Mouse (Mus musculus) lung, embryonic 14.5 days (tissue): Measurements from ENCODE around the gene Kcnj14. TPM values are rescaled to one million over a fixed set of nuclear protein-coding genes. Genes with fewer than 3 reads are reported as not detected.

ENCODE experiments used
- ATAC-seq: fragments of 200-750 bp; cut with Nextera tagmentation; 2 replicates; pipeline ENCODE4 v1.8.0; 2017; ENCODE audit warnings: mild to moderate bottlenecking, moderate TSS enrichment, moderate library complexity; ENCODE audit not compliant: insufficient read depth
- DNase-seq: peaks from one replicate; pipeline ENCODE4 v3.0.0-alpha.2; 2015
- H3K27ac ChIP-seq: fragments of 300-500 bp; sonication (generic); 2 replicates; pipeline ENCODE4 v1.5.1; 2014; ENCODE audit warnings: low read depth, mild to moderate bottlenecking, moderate library complexity
- H3K27me3 ChIP-seq: fragments of 300-500 bp; sonication (generic); 2 replicates; pipeline ENCODE4 v1.6.1; 2014; ENCODE audit warnings: low read length, control low read depth; ENCODE audit not compliant: insufficient read depth
- H3K36me3 ChIP-seq: fragments of 300-500 bp; sonication (generic); 2 replicates; pipeline ENCODE4 v1.6.1; 2014; ENCODE audit warnings: control low read depth; ENCODE audit not compliant: insufficient read depth
- H3K4me1 ChIP-seq: fragments of 300-500 bp; sonication (generic); 2 replicates; pipeline ENCODE4 v1.6.1; 2014; ENCODE audit warnings: antibody characterized with exemption, control low read depth; ENCODE audit not compliant: insufficient read depth
- H3K4me2 ChIP-seq: fragments of 300-500 bp; sonication (generic); 2 replicates; pipeline ENCODE4 v1.6.1; 2014; ENCODE audit warnings: mild to moderate bottlenecking
- H3K4me3 ChIP-seq: fragments of 300-500 bp; sonication (generic); 2 replicates; pipeline ENCODE4 v1.5.1; 2014; ENCODE audit warnings: low read depth, low read length
- H3K9ac ChIP-seq: fragments of 300-500 bp; sonication (generic); 2 replicates; pipeline ENCODE4 v1.6.1; 2014
- H3K9me3 ChIP-seq: fragments of 300-500 bp; sonication (generic); 2 replicates; pipeline ENCODE4 v1.6.1; 2016; ENCODE audit warnings: low read depth, low read length, control low read depth
- CTCF ChIP-seq: IDR thresholded peaks from 2 replicates; pipeline ENCODE4 v1.5.1; 2016; ENCODE audit warnings: antibody characterized with exemption, low read depth
- WGBS: fragments of 180-500 bp; shearing (Covaris S2); extraction: QIAGEN DNeasy Blood & Tissue Kit; methylation state at CpG from one replicate; pipeline ENCODE4 v1.1.7; 2014; 5-methylcytosine and 5-hydroxymethylcytosine counted together
- polyA plus RNA-seq: library from polyadenylated mRNA; unstranded; fragments of >200 nt; fragmentation: Nextera tagmentation; extraction: Ambion mirVana; gene quantifications from 2 replicates; pipeline ENCODE4 v1.2.1, GENCODE M21; 2014

Gene Kcnj14
- polyA plus RNA-seq, 1 experiment from 2014 or later = 0.67 TPM

DNA sequence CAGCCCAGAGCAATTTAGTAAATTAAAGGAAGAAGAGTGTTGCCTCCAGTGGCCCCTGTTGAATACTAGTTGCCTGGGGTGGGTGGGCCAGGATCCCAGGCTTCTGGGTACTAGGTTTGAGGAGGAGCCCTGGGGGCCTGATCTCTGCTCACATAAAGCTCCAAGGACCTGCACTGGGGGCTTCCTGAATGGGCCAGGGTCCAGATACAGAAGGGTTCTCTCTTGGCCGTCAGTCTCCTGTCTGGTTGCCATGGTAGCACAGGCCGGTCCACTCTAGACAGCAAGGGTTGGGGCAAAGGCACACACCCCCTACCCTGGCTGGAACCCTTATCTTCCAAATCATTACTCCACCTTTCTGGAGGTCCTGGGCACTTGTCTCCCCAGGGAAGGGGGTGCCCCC is 43.3 kb upstream of the Kcnj14 start:
- H3K4me2 ChIP-seq = peak overlapping the region; percentile 86; the same call in 1 of the 2 replicates
- WGBS = 37% methylated on average over 2 of the region's 2 CpGs

DNA sequence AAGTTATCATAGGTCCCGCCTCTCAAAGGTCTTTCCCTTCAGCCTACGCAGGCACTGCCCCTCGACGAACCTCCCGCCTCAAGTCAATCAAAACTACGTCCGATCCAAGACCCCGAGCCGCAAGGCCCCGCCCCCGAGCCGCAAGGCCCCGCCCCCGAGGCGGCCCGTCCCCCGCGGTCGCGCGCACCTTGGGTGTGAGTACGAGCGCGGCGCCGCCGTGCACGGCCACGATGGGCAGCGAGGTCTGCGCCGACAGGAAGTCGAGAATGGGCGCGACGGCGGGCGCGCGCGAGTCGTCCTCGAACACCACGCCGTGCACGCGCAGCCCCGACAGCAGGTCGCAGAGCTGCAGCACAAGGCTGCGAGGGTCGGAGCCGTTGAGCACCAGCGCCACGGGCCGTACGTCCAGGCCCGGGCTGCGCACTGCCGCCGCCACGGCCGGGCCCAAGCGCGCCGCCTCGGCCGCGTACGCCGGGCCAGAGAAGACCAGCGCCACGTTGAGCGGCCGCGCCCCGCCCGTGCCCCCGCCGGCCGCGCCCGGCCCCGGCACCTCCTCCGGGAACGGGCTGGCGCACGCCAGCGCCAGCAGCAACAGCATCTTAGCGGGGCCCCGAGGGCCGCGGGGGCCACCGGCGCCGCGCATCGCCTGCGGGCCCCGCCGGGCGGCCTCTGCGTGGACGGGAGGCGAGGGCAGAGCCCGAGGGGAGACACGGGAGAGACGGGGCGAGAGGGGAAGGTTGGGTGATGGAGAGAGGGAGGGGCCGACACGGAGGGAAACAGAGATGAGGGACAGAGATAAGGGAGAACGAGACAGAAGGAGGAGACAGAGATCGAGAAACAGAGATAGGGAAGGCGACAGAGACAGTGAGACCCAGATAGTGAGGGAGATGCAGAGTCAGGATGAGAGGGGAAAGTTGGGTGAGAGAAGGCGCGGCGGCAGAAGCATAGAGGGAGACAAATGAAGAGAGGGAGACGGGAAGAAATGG is 41.6 kb upstream of the Kcnj14 start:
- Histone ChIP-seq H3K4me1 (peaks cover 3% of the 10 kb centered on the region; the same call in 1 of the 2 replicates), H3K27me3 (peaks cover 42% of the 10 kb centered on the region), H3K9ac (peak overlapping the region; percentile 85), H3K4me3 (peak overlapping the region; percentile 72), H3K36me3 (no peaks in the 10 kb centered on the region), H3K4me2 (peak overlapping the region; percentile 86), H3K9me3 (no peaks in the 10 kb centered on the region), H3K27ac (peak overlapping the region; percentile 70)
- WGBS = under 1% methylated on average over 117 of the region's 117 CpGs
- no peak for TF ChIP-seq CTCF
- ATAC-seq (peak; percentile 72), DNase-seq (peak; percentile 97)

More for the DNA sequence above, 43.3 kb upstream of the Kcnj14 start:
- Histone ChIP-seq H3K4me1 (peaks cover 3% of the 10 kb centered on the region; the same call in 1 of the 2 replicates), H3K27ac (no peak overlapping the region), H3K9ac (no peak overlapping the region), H3K9me3 (no peaks in the 10 kb centered on the region), H3K36me3 (no peaks in the 10 kb centered on the region), H3K27me3 (peaks cover 45% of the 10 kb centered on the region), H3K4me3 (no peak overlapping the region)
- no peak for TF ChIP-seq CTCF
- ATAC-seq (no peak), DNase-seq (no peak)

DNA sequence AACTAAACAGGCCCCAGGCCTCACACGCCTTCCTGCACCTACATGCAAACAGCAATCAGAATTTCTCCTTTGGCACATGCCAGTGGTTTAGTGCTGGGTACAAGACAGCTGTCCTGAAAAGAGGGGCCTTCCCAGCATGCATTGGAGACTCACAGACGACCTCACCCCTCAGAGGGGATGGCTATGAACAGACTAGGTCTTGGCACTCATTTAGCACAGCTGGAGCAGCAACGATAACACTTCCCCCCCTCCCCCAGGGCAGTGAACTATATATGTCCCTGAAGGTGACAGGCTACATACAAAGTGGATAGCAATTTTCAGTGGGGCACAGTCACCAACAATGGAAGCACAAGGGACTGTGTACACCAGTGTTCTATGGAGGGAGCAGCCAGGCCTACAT is 39.9 kb upstream of the Kcnj14 start:
- Histone ChIP-seq H3K4me3 (no peak overlapping the region), H3K4me2 (no peak overlapping the region), H3K27ac (no peak overlapping the region), H3K9me3 (no peaks in the 10 kb centered on the region), H3K27me3 (peaks cover 24% of the 10 kb centered on the region), H3K4me1 (0 out of 2 replicates have a peak, but pooled peaks cover 3% of the 10 kb centered on the region), H3K9ac (no peak overlapping the region), H3K36me3 (no peaks in the 10 kb centered on the region)
- no peak for TF ChIP-seq CTCF
- ATAC-seq = no peak
- DNase-seq = peak; percentile 37
- WGBS = 55% methylated on average over 3 of the region's 3 CpGs

DNA sequence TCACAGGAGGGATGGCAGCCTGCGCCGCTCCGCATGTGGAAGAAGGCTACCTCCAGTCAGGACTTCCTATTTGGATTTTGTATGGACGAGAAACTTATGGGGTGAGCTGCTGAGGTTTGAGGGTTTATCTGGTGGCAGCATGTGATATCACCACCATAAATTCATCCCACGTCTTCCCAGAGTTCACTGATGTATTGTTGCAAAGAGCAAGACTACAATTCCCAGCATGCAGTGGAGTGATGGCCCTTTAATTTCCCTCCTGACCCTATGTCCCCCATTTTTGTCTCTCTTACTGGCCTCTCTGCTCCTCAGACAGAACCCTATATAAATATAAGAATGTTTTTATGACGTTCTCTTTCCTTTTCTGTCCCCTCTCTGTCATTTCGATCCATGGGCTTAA is 38.2 kb upstream of the Kcnj14 start:
- Histone ChIP-seq H3K9ac (no peak overlapping the region), H3K27ac (no peak overlapping the region), H3K9me3 (no peaks in the 10 kb centered on the region), H3K27me3 (peaks cover 17% of the 10 kb centered on the region), H3K4me2 (no peak overlapping the region), H3K4me1 (peaks cover 6% of the 10 kb centered on the region), H3K36me3 (no peaks in the 10 kb centered on the region), H3K4me3 (no peak overlapping the region)
- ATAC-seq (no peak), DNase-seq (no peak)
- 85% methylated on average over 7 of the region's 7 CpGs for WGBS
- no peak for TF ChIP-seq CTCF

DNA sequence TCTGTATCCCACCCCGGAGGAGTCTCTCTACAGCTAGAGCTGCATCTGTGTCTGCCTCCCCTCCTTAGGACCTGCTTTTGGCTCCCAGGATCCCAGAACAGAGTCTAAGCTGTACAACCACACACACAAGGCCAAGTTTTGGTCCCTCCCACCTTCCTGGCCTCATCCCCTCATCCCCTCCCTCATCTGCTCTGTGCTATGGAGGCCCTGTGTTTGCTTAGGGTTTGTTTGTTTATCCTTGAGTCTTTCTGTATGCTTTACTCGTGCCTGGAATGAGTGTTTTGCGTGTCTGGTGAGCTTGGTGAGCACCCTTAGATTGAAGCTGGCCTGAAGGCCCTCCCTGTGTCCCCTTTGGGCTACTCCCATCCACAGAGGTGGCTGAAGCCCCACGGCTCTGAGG is 34.4 kb upstream of the Kcnj14 start:
- H3K4me2 ChIP-seq = no peak overlapping the region
- 0 out of 2 replicates have a peak overlapping the region, but pooled peaks have one; percentile 52 for H3K27ac ChIP-seq
- H3K9me3 ChIP-seq = no peaks in the 10 kb centered on the region
- H3K4me1 ChIP-seq = peaks cover 15% of the 10 kb centered on the region
- no peak for TF ChIP-seq CTCF
- no peaks in the 10 kb centered on the region for H3K36me3 ChIP-seq
- H3K4me3 ChIP-seq = no peak overlapping the region
- 38% methylated on average over 4 of the region's 4 CpGs for WGBS
- DNase-seq (peak; percentile 41), ATAC-seq (peak; percentile 35; the same call in 1 of the 2 replicates)
- H3K27me3 ChIP-seq = peaks cover 19% of the 10 kb centered on the region
- no peak overlapping the region for H3K9ac ChIP-seq

DNA sequence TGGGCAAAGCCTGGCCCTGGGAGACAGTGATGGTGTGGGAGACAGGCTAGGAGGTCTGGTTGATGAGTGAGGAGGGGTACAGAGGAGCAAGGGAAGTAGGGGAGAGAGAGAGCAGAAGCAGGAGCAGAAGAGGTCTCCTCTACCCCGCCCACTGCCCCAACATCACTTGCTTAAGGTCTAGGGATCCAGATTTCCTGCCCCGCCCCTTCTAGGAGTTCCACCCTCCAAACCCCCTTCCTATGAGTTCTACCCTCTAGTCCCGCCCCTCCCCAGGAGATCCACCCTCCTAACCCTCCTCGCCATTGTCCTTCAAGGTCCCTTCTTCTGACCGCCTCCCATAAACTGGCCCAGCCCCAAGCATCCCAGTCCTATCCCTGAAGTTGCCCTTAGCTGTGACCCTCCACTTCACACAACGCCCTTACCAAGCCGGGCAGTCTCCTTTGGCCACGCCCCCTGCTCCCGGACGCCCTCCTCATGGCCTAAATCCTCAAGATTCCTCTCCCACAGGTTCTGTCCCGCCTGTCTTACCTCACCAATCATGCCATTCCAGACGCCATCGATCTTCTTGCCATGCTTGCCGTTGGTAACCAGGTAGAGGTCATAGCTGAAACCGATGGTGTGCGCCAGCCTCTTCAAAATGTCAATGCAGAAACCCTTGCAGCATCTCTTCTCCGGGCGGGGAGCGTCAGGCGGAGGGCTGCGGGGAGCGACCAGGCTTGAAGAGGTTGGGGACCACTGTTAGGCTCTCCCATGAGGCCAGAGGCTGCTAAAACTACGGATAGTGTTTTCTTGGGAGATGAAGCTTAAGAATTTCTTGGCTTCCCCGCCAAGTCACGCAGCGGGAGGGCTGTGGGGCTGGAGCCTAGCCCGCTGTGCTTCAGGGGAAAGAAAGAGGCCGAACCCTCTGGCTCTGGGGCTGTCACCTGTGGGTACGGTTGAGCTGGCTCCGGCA is 32.6 kb upstream of the Kcnj14 start:
- Histone ChIP-seq H3K9ac (peak overlapping the region; percentile 18), H3K36me3 (no peaks in the 10 kb centered on the region), H3K27ac (no peak overlapping the region), H3K4me1 (peaks cover 15% of the 10 kb centered on the region), H3K4me2 (peak overlapping the region; percentile 61), H3K9me3 (no peaks in the 10 kb centered on the region), H3K27me3 (peaks cover 19% of the 10 kb centered on the region), H3K4me3 (peak overlapping the region; percentile 32)
- DNase-seq (peak; percentile 46), ATAC-seq (peak; percentile 46; the same call in 1 of the 2 replicates)
- 5% methylated on average over 30 of the region's 30 CpGs for WGBS
- no peak for TF ChIP-seq CTCF
